Mouse (Mus musculus) liver, embryonic 12.5 days (tissue): ENCODE measurements around the gene Anapc15-ps. TPM values are rescaled to one million over a fixed set of nuclear protein-coding genes. Genes with fewer than 3 reads are reported as not detected.

ENCODE experiments used
- ATAC-seq: fragments of 200-750 bp; cut with Nextera tagmentation; 2 replicates; pipeline ENCODE4 v1.8.0; 2017; ENCODE audit warnings: moderate number of reproducible peaks, mild to moderate bottlenecking, moderate library complexity
- H3K27ac ChIP-seq: fragments of 300-500 bp; sonication (generic); 2 replicates; pipeline ENCODE4 v1.5.1; 2016; ENCODE audit warnings: mild to moderate bottlenecking
- H3K27me3 ChIP-seq: fragments of 300-500 bp; sonication (generic); replicated peaks from 2 replicates; pipeline ENCODE4 v1.6.1; 2016; ENCODE audit warnings: mild to moderate bottlenecking, moderate library complexity
- H3K36me3 ChIP-seq: fragments of 300-500 bp; sonication (generic); 2 replicates; pipeline ENCODE4 v1.6.1; 2016; ENCODE audit warnings: mild to moderate bottlenecking, moderate library complexity
- H3K4me1 ChIP-seq: fragments of 300-500 bp; sonication (generic); 2 replicates; pipeline ENCODE4 v1.6.1; 2016
- H3K4me2 ChIP-seq: fragments of 300-500 bp; sonication (generic); 2 replicates; pipeline ENCODE4 v1.6.1; 2016; ENCODE audit warnings: mild to moderate bottlenecking, moderate library complexity
- H3K4me3 ChIP-seq: fragments of 300-500 bp; sonication (generic); 2 replicates; pipeline ENCODE4 v1.5.1; 2016; ENCODE audit warnings: mild to moderate bottlenecking, moderate library complexity
- H3K9ac ChIP-seq: fragments of 300-500 bp; sonication (generic); 2 replicates; pipeline ENCODE4 v1.6.1; 2016; ENCODE audit warnings: mild to moderate bottlenecking, moderate library complexity
- H3K9me3 ChIP-seq: fragments of 300-500 bp; sonication (generic); replicated peaks from 2 replicates; pipeline ENCODE4 v1.6.1; 2016; ENCODE audit warnings: mild to moderate bottlenecking, moderate library complexity
- WGBS: fragments of 180-500 bp; shearing (Covaris S2); methylation state at CpG from one replicate; pipeline ENCODE4 v1.1.7; 2016; ENCODE audit not compliant: insufficient replicate concordance; 5-methylcytosine and 5-hydroxymethylcytosine counted together
- polyA plus RNA-seq: library from polyadenylated mRNA; unstranded; fragments of >200 nt; fragmentation: Nextera tagmentation; extraction: Ambion mirVana; gene quantifications from 2 replicates; pipeline ENCODE4 v1.2.1, GENCODE M21; 2016

Anapc15-ps gene
- polyA plus RNA-seq, 1 experiment from 2014 or later = not detected

DNA sequence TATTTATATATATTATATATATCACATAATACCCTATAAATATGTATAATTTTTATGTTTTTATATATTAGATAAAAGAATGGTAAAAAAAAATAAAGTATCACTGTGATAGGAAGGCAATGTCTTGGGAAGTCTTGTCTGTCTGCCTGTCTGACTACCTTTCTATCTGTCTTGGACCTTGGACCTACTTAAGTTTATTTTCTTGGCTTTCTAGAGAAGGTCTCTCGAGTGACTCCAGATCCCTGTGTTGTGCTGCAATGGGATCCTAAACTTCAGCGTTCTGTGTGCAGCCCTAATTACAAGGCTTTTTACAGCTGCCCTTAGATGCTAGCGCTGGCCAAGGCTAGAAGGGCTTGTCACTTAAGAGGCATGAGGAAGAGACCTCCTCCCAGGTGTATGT lies 8.6 kb downstream of the Anapc15-ps start:
- Histone ChIP-seq H3K27ac (no peak overlapping the region), H3K36me3 (no peaks in the 10 kb centered on the region), H3K4me3 (no peak overlapping the region), H3K27me3 (no peaks in the 10 kb centered on the region), H3K9me3 (no peaks in the 10 kb centered on the region), H3K9ac (no peak overlapping the region), H3K4me2 (no peak overlapping the region), H3K4me1 (peaks cover 11% of the 10 kb centered on the region)
- no peak for ATAC-seq
- 69% methylated on average over 3 of the region's 3 CpGs for WGBS

DNA sequence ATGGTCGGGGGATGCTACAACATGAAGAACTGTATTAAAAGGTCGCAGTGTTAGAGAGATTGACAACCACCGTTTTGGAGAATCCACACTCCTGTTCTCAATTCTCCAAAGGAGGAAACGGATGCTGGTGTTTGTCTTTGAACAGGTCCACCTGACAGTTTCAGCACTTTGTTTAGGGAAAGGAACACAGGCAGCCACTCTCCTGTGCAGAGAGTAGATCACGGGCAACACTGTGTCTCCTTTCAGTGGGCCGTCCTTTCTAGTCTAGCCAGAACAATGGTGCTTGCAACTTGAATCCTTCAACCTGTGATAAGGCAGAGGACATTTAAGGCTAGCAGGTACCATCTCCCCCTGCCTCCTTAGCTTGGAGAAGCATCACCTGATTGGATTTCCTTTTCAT lies 12.9 kb downstream of the Anapc15-ps start:
- Histone ChIP-seq H3K27ac (no peak overlapping the region), H3K4me1 (0 out of 2 replicates have a peak, but pooled peaks cover 6% of the 10 kb centered on the region), H3K4me2 (no peak overlapping the region), H3K9me3 (no peaks in the 10 kb centered on the region), H3K4me3 (no peak overlapping the region), H3K27me3 (no peaks in the 10 kb centered on the region), H3K9ac (no peak overlapping the region), H3K36me3 (no peaks in the 10 kb centered on the region)
- no peak for ATAC-seq
- WGBS = 63% methylated on average over 6 of the region's 6 CpGs

DNA sequence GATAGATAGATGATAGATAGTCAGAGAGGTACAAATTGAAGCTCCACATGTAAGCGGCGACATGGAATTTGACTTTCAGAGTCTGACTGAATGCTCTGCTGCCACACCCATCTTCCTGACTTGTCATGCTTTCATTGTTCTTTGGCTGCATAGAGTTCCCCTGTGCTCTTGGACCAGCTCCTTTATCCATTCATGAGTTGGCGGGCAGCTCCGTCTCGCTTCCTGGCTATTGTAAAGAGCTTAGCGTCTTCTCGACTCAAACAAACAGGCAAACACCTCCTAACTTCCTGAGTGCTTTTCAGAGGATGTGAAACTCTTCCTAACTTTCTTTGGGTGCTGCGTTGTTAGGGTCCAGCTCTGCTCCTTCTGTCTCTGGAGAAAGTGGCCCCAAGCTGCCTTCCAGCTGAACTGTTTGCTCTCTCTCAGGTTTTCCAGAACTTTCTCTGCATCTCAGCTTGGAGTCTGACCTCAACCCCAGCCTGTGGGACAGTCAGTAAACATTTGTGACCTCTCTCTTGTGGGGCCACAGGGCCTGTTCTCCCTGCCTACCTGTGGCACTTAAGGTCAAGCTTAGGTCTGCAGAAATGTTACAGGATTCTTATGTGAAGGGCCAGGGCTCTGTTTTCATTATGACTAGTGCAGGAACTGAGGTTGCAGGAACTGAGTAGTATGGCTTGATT lies 13.6 kb downstream of the Anapc15-ps start:
- Histone ChIP-seq H3K4me3 (no peak overlapping the region), H3K27me3 (0 out of 2 replicates have a peak, but pooled peaks cover under 1% of the 10 kb centered on the region), H3K27ac (no peak overlapping the region), H3K9me3 (no peaks in the 10 kb centered on the region), H3K4me1 (0 out of 2 replicates have a peak, but pooled peaks cover 6% of the 10 kb centered on the region), H3K9ac (no peak overlapping the region), H3K4me2 (no peak overlapping the region), H3K36me3 (no peaks in the 10 kb centered on the region)
- WGBS = 51% methylated on average over 8 of the region's 8 CpGs
- no peak for ATAC-seq

DNA sequence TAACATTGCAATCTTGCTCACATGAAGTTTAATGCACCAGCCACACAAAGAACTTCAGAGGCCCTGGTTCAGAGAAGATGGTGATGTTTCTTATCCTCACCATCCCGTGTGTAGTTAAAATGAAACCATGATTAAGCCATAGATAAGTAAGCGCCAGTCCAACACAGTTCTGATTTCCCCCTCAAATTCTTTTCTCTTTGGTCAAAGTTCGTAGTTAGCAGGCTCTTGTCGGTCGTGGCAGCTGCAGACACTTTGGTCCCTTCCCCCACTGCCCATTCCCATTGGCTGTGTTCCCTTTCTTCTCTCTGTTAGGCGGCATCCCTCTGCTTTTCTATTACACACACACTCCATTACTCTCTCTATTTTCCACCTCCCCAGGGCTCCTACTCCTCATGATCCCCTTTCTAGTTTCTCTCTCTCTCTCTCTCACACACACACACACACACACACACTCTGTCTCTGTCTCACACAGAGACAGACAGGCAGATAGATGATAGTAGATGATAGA lies 14.4 kb downstream of the Anapc15-ps start:
- H3K4me3 ChIP-seq = no peak overlapping the region
- 40% methylated on average over 6 of the region's 6 CpGs for WGBS
- H3K27ac ChIP-seq = no peak overlapping the region
- no peaks in the 10 kb centered on the region for H3K36me3 ChIP-seq
- H3K4me1 ChIP-seq = 0 out of 2 replicates have a peak, but pooled peaks cover 6% of the 10 kb centered on the region
- H3K4me2 ChIP-seq = no peak overlapping the region
- H3K9me3 ChIP-seq = no peaks in the 10 kb centered on the region
- 0 out of 2 replicates have a peak, but pooled peaks cover 4% of the 10 kb centered on the region for H3K27me3 ChIP-seq
- no peak for ATAC-seq
- no peak overlapping the region for H3K9ac ChIP-seq

DNA sequence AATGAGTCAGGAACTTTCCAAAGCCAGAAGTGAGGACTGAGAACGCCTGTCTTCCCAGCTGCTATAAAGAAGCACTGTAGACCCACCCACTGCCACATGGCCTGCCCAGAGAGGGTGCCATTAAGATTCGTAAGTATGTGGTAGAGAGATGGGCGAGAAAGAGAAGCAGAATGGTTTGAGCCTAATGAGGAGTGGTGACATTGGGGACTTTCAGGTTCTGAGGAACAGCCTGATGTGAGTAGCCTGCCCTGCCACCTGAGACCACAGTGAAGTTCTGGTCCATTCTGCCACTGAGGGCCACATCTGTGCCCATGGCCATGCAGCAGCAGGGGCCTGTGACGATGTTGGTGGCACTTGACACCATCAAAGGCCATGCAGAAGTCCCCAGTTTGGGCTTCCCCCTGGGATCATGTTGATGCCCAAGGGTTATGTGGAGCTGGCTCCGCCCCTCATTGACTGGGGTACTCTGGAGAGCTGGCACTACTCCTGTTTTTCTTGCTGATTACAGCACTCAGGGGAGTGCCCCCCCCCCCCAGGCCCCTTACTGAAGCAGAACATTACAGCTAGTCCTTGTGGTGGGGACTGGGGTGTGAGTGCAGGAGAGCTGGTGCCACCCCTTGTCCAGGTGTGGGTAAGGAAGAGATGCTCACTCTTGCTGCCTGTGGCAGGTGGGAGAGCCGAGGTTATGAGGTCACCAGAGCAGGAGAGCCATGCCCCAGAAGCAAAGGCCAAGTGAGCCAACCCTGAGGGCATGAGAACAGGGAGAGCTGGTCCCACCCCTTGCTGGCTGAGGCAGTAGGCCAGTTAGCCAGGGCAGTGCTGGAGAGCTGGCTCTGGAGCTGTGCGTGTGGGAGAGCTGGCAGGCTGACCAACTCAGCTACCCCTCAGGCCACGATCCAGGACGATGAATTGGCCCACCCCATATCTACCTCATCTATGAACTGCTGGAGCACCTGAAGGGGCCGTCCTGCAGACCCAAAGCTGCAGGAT lies 16.7 kb downstream of the Anapc15-ps start:
- no peaks in the 10 kb centered on the region for H3K9me3 ChIP-seq
- peak; percentile 23; the same call in 1 of the 2 replicates for ATAC-seq
- 0 out of 2 replicates have a peak, but pooled peaks cover 4% of the 10 kb centered on the region for H3K27me3 ChIP-seq

DNA sequence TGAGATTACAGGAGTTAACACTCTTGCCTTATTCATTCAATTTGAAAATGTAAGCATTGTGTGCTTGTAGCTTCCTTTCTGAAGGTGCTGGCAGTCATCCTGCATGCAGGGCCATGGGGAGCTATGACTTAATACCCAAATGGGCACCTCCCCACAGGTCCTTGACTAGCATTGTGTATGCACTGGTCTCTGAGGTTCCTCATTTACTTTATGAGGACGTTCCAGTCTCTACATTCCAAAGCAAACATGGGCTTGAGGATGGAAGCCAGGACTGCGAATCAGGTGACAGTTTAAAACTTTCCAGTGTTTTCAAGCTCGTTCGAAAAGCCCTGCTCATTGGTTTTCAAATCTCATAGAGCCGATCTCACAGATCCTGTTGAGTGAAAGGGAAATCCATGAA lies 21.1 kb downstream of the Anapc15-ps start:
- Histone ChIP-seq H3K4me2 (no peak overlapping the region), H3K36me3 (no peaks in the 10 kb centered on the region), H3K4me3 (no peak overlapping the region), H3K4me1 (peaks cover 3% of the 10 kb centered on the region), H3K27me3 (0 out of 2 replicates have a peak, but pooled peaks cover 4% of the 10 kb centered on the region), H3K27ac (no peak overlapping the region), H3K9me3 (no peaks in the 10 kb centered on the region), H3K9ac (no peak overlapping the region)
- no peak for ATAC-seq
- 76% methylated on average over 5 of the region's 5 CpGs for WGBS

More for the DNA sequence above, 16.7 kb downstream of the Anapc15-ps start:
- no peak overlapping the region for H3K4me3 ChIP-seq
- H3K9ac ChIP-seq = no peak overlapping the region
- no peak overlapping the region for H3K27ac ChIP-seq
- H3K4me1 ChIP-seq = 0 out of 2 replicates have a peak, but pooled peaks cover 6% of the 10 kb centered on the region
- H3K4me2 ChIP-seq = no peak overlapping the region
- H3K36me3 ChIP-seq = no peaks in the 10 kb centered on the region
- WGBS = 72% methylated on average over 10 of the region's 10 CpGs

DNA sequence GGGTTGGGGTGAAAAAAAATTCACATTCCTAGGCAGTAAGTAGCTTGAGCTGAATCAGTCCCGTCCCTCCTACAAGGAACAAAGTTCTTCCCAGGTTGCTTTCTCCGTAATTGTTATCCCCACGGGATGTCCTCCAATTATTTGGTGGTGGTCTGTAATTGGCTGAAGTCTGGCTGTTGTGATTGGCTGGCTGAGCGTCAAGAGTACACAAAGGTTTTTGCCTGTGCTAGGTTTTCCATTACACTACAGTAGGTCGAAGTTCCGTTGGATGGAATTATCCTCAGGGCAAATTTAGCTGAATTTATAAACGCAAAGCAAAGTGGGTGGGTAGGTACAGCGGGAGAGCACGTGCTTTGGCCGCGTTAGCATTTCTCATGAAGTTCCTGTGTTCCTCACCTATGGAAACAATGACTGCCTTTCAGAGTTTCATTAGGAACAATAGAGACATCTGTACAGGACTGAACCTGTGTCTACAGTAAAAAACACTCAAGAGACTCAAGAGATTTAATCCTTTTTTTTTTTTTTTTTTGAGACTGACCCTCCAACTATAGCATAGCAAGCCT lies 24.8 kb downstream of the Anapc15-ps start:
- ATAC-seq = no peak
- WGBS = 83% methylated on average over 11 of the region's 11 CpGs
- H3K27ac ChIP-seq = no peak overlapping the region
- H3K9ac ChIP-seq = no peak overlapping the region
- H3K27me3 ChIP-seq = no peaks in the 10 kb centered on the region
- no peak overlapping the region for H3K4me3 ChIP-seq
- no peak overlapping the region for H3K4me2 ChIP-seq
- H3K36me3 ChIP-seq = no peaks in the 10 kb centered on the region
- H3K9me3 ChIP-seq = no peaks in the 10 kb centered on the region
- peaks cover 14% of the 10 kb centered on the region for H3K4me1 ChIP-seq

DNA sequence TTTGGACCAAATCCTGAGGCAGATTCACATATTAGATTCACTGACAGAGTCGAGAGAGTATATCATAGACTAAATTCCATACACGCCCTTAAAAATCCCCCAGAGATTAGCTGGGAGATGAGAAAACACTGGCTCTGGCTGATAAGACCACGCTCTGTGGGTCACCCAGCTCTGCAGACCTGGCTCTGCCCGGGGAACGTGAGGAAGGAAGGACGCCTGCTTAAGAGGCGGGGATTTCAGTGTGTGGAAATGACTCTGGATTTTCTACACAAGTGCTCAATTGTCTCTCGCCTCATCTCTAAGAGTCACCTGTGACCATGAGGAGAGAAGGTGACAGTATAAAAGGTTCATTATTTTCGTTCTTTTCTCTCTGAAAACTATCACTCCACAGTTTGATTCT lies 26.1 kb downstream of the Anapc15-ps start:
- H3K36me3 ChIP-seq = no peaks in the 10 kb centered on the region
- no peak for ATAC-seq
- WGBS = 20% methylated on average over 9 of the region's 9 CpGs
- H3K27ac ChIP-seq = no peak overlapping the region
- peaks cover 14% of the 10 kb centered on the region for H3K4me1 ChIP-seq
- H3K4me2 ChIP-seq = no peak overlapping the region
- no peak overlapping the region for H3K4me3 ChIP-seq
- H3K9me3 ChIP-seq = no peaks in the 10 kb centered on the region
- H3K27me3 ChIP-seq = no peaks in the 10 kb centered on the region
- no peak overlapping the region for H3K9ac ChIP-seq

DNA sequence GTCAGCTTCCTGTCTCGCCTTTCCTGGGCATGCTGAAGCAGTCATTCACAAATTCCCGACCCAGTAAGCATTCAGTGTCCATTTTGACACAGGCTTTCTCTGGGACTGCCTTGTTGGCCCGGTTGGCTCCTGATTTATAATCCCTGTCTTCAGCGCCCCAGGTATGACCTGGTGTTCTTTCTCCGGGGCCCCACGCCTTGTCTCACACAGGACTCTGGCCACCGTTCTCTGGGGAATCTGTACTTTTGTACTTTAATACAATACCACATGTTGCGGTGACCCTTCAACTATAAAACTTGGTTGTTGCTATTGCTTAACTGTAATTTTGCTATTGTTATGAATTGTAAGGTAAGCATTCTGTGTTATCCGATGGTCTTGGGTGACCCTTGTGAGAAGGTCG lies 26.7 kb downstream of the Anapc15-ps start:
- Histone ChIP-seq H3K4me3 (no peak overlapping the region), H3K27ac (no peak overlapping the region), H3K4me2 (no peak overlapping the region), H3K27me3 (no peaks in the 10 kb centered on the region), H3K9ac (no peak overlapping the region), H3K36me3 (no peaks in the 10 kb centered on the region), H3K4me1 (peaks cover 14% of the 10 kb centered on the region), H3K9me3 (no peaks in the 10 kb centered on the region)
- no peak for ATAC-seq
- 72% methylated on average over 10 of the region's 10 CpGs for WGBS

DNA sequence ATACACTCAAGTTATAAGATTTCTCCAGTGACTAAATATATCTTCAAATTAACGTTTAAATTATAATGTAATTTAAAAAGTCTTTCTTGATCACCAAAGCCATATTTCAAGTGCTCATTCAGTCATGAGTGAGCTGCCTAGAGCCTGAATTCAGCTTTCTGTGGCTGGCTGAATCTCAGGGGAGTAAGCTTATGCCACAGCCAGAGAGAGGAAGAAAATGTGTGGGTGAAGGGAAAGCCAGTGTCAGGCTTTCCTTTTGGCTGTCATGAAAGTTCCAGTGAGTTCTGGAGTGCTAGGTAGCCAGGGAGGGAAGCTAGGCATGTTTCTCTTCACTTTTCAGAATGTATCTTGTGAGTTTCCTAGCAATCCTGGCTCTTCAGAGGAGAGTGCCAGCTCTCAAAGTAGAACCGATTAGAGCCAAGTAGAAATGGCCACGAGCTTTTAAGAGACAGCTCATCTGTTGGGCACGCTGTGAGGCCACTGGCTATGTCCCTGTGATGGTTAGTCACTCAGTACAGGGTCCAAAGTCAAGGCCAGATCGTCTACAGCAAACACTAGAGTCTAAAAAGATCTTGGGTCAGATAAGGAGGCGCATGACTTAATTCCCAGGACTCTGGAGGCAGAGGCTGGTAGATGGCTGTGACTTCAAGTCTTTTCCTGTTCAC lies 29.4 kb downstream of the Anapc15-ps start:
- H3K4me3 ChIP-seq = no peak overlapping the region
- no peak overlapping the region for H3K9ac ChIP-seq
- peaks cover 14% of the 10 kb centered on the region for H3K4me1 ChIP-seq
- no peak for ATAC-seq
- H3K4me2 ChIP-seq = no peak overlapping the region
- 53% methylated on average over 6 of the region's 6 CpGs for WGBS
- H3K9me3 ChIP-seq = no peaks in the 10 kb centered on the region
- no peak overlapping the region for H3K27ac ChIP-seq
- no peaks in the 10 kb centered on the region for H3K36me3 ChIP-seq
- no peaks in the 10 kb centered on the region for H3K27me3 ChIP-seq

DNA sequence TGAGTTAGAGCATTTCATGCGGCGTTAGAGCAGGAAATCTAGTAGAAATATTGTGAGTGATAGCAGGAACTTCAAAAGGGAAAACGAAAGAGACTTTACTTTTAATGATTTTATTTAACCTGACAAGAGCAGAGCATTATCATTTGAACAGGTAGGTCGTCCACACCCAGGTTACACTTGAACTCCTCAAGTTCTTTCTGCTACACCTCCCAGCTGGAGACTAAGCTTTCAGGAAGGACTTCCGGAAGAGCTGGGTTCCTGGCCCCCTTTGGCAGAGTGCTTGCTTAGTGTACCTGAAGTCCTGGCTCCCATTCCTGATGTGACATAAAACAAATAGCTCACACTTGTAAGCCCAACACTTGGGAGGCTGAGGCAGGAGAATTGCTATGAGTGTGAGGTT lies 30.2 kb downstream of the Anapc15-ps start:
- 59% methylated on average over 5 of the region's 5 CpGs for WGBS
- Histone ChIP-seq H3K9ac (no peak overlapping the region), H3K27me3 (no peaks in the 10 kb centered on the region), H3K9me3 (no peaks in the 10 kb centered on the region), H3K36me3 (no peaks in the 10 kb centered on the region), H3K27ac (no peak overlapping the region), H3K4me2 (no peak overlapping the region), H3K4me3 (no peak overlapping the region), H3K4me1 (peaks cover 14% of the 10 kb centered on the region)
- no peak for ATAC-seq
